Mouse (Mus musculus) MEL (cell line): ENCODE data around the gene Klf13. TPM values are rescaled to one million over a fixed set of nuclear protein-coding genes. Genes with fewer than 3 reads are reported as not detected.

ENCODE experiments used
- DNase-seq: peaks from one replicate; pipeline ENCODE4 v3.0.0; 2011; ENCODE audit warnings: low read depth, low spot score
- H3K27ac ChIP-seq: 2 replicates; pipeline ENCODE4 v1.5.1; 2012; ENCODE audit warnings: low read depth, mild to moderate bottlenecking, control low read depth, low read length, moderate library complexity; ENCODE audit not compliant: control insufficient read depth
- H3K27me3 ChIP-seq, 2 experiments: fragments of 150-350 bp in 1 of 2; sonication (generic) in 1 of 2; 2 replicates each; pipeline ENCODE4 v1.6.1; 2012; ENCODE audit warnings: low read length in 2 of 2, mild to moderate bottlenecking in 2 of 2, improper control_type of control experiment in 1 of 2, moderate library complexity in 1 of 2; ENCODE audit not compliant: insufficient read depth in 2 of 2, control insufficient read depth in 1 of 2
- H3K36me3 ChIP-seq, 2 experiments: 2 replicates each; pipeline ENCODE4 v1.6.1; 2012 to 2014; ENCODE audit warnings: low read length in 2 of 2, improper control_type of control experiment in 1 of 2, inconsistent platforms in 1 of 2, mild to moderate bottlenecking in 1 of 2; ENCODE audit not compliant: insufficient read depth in 2 of 2, control insufficient read depth in 1 of 2
- H3K4me1 ChIP-seq, 2 experiments: fragments of 150-350 bp in 1 of 2; sonication (generic) in 1 of 2; 2 replicates each; pipeline ENCODE4 v1.6.1; 2012; ENCODE audit warnings: low read length in 2 of 2, improper control_type of control experiment in 1 of 2, mild to moderate bottlenecking in 1 of 2; ENCODE audit not compliant: insufficient read depth in 2 of 2, control insufficient read depth in 1 of 2
- H3K4me3 ChIP-seq, 2 experiments: fragments of 150-350 bp in 1 of 2; sonication (generic) in 1 of 2; 2 replicates each; pipeline ENCODE4 v1.5.1; 2012; ENCODE audit warnings: low read depth in 2 of 2, low read length in 2 of 2, mild to moderate bottlenecking in 2 of 2, moderate library complexity in 2 of 2, control low read depth in 1 of 2, improper control_type of control experiment in 1 of 2; ENCODE audit not compliant: control insufficient read depth in 1 of 2, insufficient read depth in 1 of 2
- H3K79me2 ChIP-seq: 2 replicates; pipeline ENCODE4 v1.6.1; 2012; ENCODE audit warnings: mild to moderate bottlenecking, low read length, moderate library complexity; ENCODE audit not compliant: control insufficient read depth, poor library complexity, insufficient read depth
- H3K9ac ChIP-seq: 2 replicates; pipeline ENCODE4 v1.6.1; 2012; ENCODE audit warnings: low read depth, mild to moderate bottlenecking, control low read depth, low read length, moderate library complexity; ENCODE audit not compliant: control insufficient read depth, poor library complexity, severe bottlenecking
- H3K9me3 ChIP-seq: fragments of 150-350 bp; sonication (generic); replicated peaks from 2 replicates; pipeline ENCODE4 v1.6.1; 2012; ENCODE audit warnings: mild to moderate bottlenecking, low read length, improper control_type of control experiment, moderate library complexity; ENCODE audit not compliant: insufficient read depth
- BHLHE40 ChIP-seq: IDR thresholded peaks from 2 replicates; pipeline ENCODE4 v1.6.1; 2012; ENCODE audit warnings: low read depth, mild to moderate bottlenecking, inconsistent platforms, low read length, improper control_type of control experiment, borderline replicate concordance
- CHD1 ChIP-seq: IDR thresholded peaks from 2 replicates; pipeline ENCODE4 v1.6.1; 2012; ENCODE audit warnings: low read depth, mild to moderate bottlenecking, inconsistent platforms, low read length, improper control_type of control experiment
- CHD2 ChIP-seq: IDR thresholded peaks from 2 replicates; pipeline ENCODE4 v1.6.1; 2011; ENCODE audit warnings: low read length, improper control_type of control experiment
- CTCF ChIP-seq, 3 experiments: IDR thresholded peaks in 2 of 3; conservative IDR thresholded peaks in 1 of 3; 2 replicates each; pipeline ENCODE4 v1.5.1; 2011 to 2012; ENCODE audit warnings: low read length in 3 of 3, low read depth in 2 of 3, mild to moderate bottlenecking in 2 of 3, improper control_type of control experiment in 1 of 3, inconsistent platforms in 1 of 3, mixed read lengths in 1 of 3, moderate library complexity in 1 of 3; ENCODE audit not compliant: control insufficient read depth in 1 of 3, insufficient read depth in 1 of 3, poor library complexity in 1 of 3, severe bottlenecking in 1 of 3
- E2F4 ChIP-seq: IDR thresholded peaks from 2 replicates; pipeline ENCODE4 v1.6.1; 2011; ENCODE audit warnings: low read depth, low read length, improper control_type of control experiment, borderline replicate concordance
- EP300 ChIP-seq, 2 experiments: IDR thresholded peaks; 2 replicates each; pipeline ENCODE4 v1.6.1; 2011; ENCODE audit warnings: improper control_type of control experiment in 2 of 2, low read length in 2 of 2, low read depth in 1 of 2, mild to moderate bottlenecking in 1 of 2
- ETS1 ChIP-seq: IDR thresholded peaks from 2 replicates; pipeline ENCODE4 v1.6.1; 2012; ENCODE audit warnings: low read depth, mild to moderate bottlenecking, inconsistent platforms, low read length, improper control_type of control experiment, moderate library complexity
- GABPA ChIP-seq: IDR thresholded peaks from 2 replicates; pipeline ENCODE4 v1.6.1; 2012; ENCODE audit warnings: low read depth, mild to moderate bottlenecking, inconsistent platforms, low read length, improper control_type of control experiment, moderate library complexity
- HCFC1 ChIP-seq: IDR thresholded peaks from 2 replicates; pipeline ENCODE4 v1.6.1; 2012; ENCODE audit warnings: low read depth, mild to moderate bottlenecking, inconsistent platforms, low read length, improper control_type of control experiment, moderate library complexity
- JUND ChIP-seq: IDR thresholded peaks from 2 replicates; pipeline ENCODE4 v1.6.1; 2011; ENCODE audit warnings: low read depth, mild to moderate bottlenecking, improper control_type of control experiment, low read length
- MAFK ChIP-seq: IDR thresholded peaks from 2 replicates; pipeline ENCODE4 v1.6.1; 2011; ENCODE audit warnings: low read depth, mild to moderate bottlenecking, low read length, improper control_type of control experiment, borderline replicate concordance
- MAX ChIP-seq: IDR thresholded peaks from 2 replicates; pipeline ENCODE4 v1.6.1; 2011; ENCODE audit warnings: low read length, improper control_type of control experiment
- MAZ ChIP-seq: IDR thresholded peaks from 2 replicates; pipeline ENCODE4 v1.6.1; 2012; ENCODE audit warnings: low read depth, mild to moderate bottlenecking, inconsistent platforms, low read length, improper control_type of control experiment
- MEF2A ChIP-seq: IDR thresholded peaks from 2 replicates; pipeline ENCODE4 v1.6.1; 2014; ENCODE audit warnings: low read depth, mild to moderate bottlenecking, inconsistent platforms, low read length, improper control_type of control experiment; ENCODE audit not compliant: poor library complexity, insufficient replicate concordance, severe bottlenecking; ENCODE audit errors: extremely low read depth
- MXI1 ChIP-seq: IDR thresholded peaks from 2 replicates; pipeline ENCODE4 v1.6.1; 2011; ENCODE audit warnings: mild to moderate bottlenecking, low read depth, low read length, improper control_type of control experiment
- MYB ChIP-seq: IDR thresholded peaks from 2 replicates; pipeline ENCODE4 v1.6.1; 2011; ENCODE audit warnings: mild to moderate bottlenecking, low read depth, low read length, improper control_type of control experiment
- MYC ChIP-seq: IDR thresholded peaks from 2 replicates; pipeline ENCODE4 v1.6.1; 2011; ENCODE audit warnings: low read depth, mild to moderate bottlenecking, low read length, improper control_type of control experiment, moderate library complexity
- NRF1 ChIP-seq: IDR thresholded peaks from 2 replicates; pipeline ENCODE4 v1.6.1; 2014; ENCODE audit warnings: low read depth, mild to moderate bottlenecking, inconsistent platforms, low read length, improper control_type of control experiment, moderate library complexity; ENCODE audit not compliant: poor library complexity, insufficient read depth, severe bottlenecking
- POLR2A ChIP-seq, 2 experiments: IDR thresholded peaks; 2 replicates each; pipeline ENCODE4 v1.6.1; 2011 to 2012; ENCODE audit warnings: low read length in 2 of 2, mild to moderate bottlenecking in 2 of 2, control low read depth in 1 of 2, improper control_type of control experiment in 1 of 2, low read depth in 1 of 2, moderate library complexity in 1 of 2; ENCODE audit not compliant: control insufficient read depth in 1 of 2, insufficient read depth in 1 of 2, poor library complexity in 1 of 2
- POLR2AphosphoS2 ChIP-seq: IDR thresholded peaks from 2 replicates; pipeline ENCODE4 v1.6.1; 2011; ENCODE audit warnings: low read length, improper control_type of control experiment
- POLR2AphosphoS5 ChIP-seq: IDR thresholded peaks from 2 replicates; pipeline ENCODE4 v1.6.1; 2012; ENCODE audit warnings: low read depth, borderline replicate concordance, mild to moderate bottlenecking, inconsistent platforms, low read length, moderate library complexity, mixed read lengths
- RAD21 ChIP-seq: IDR thresholded peaks from 2 replicates; pipeline ENCODE4 v1.6.1; 2011; ENCODE audit warnings: mild to moderate bottlenecking, low read depth, low read length, improper control_type of control experiment
- RCOR1 ChIP-seq: IDR thresholded peaks from 2 replicates; pipeline ENCODE4 v1.6.1; 2012; ENCODE audit warnings: low read depth, mild to moderate bottlenecking, inconsistent platforms, low read length, improper control_type of control experiment
- SIN3A ChIP-seq: IDR thresholded peaks from 2 replicates; pipeline ENCODE4 v1.6.1; 2012; ENCODE audit warnings: low read length, improper control_type of control experiment, inconsistent platforms
- SMC3 ChIP-seq: IDR thresholded peaks from 2 replicates; pipeline ENCODE4 v1.6.1; 2011; ENCODE audit warnings: low read depth, low read length, improper control_type of control experiment
- TAL1 ChIP-seq: IDR thresholded peaks from 2 replicates; pipeline ENCODE4 v1.6.1; 2012; ENCODE audit warnings: mild to moderate bottlenecking, inconsistent platforms, low read length, moderate library complexity, mixed read lengths
- TBP ChIP-seq: IDR thresholded peaks from 2 replicates; pipeline ENCODE4 v1.8.0; 2011; ENCODE audit warnings: low read depth, low read length, improper control_type of control experiment
- UBTF ChIP-seq: IDR thresholded peaks from 2 replicates; pipeline ENCODE4 v1.6.1; 2012; ENCODE audit warnings: low read depth, mild to moderate bottlenecking, inconsistent platforms, low read length, improper control_type of control experiment, moderate library complexity, borderline replicate concordance; ENCODE audit not compliant: insufficient read depth
- USF1 ChIP-seq: IDR thresholded peaks from 2 replicates; pipeline ENCODE4 v1.6.1; 2014; ENCODE audit warnings: low read depth, mild to moderate bottlenecking, inconsistent platforms, low read length, improper control_type of control experiment, moderate library complexity
- USF2 ChIP-seq, 2 experiments: IDR thresholded peaks; 2 replicates each; pipeline ENCODE4 v1.6.1; 2011 to 2012; ENCODE audit warnings: improper control_type of control experiment in 2 of 2, low read length in 2 of 2, borderline replicate concordance in 1 of 2, inconsistent platforms in 1 of 2, low read depth in 1 of 2, mild to moderate bottlenecking in 1 of 2; ENCODE audit not compliant: insufficient read depth in 1 of 2
- ZC3H11A ChIP-seq: IDR thresholded peaks from 2 replicates; pipeline ENCODE4 v1.6.1; 2012; ENCODE audit warnings: low read depth, mild to moderate bottlenecking, inconsistent platforms, low read length, improper control_type of control experiment
- ZKSCAN1 ChIP-seq: IDR thresholded peaks from 2 replicates; pipeline ENCODE4 v1.6.1; 2012; ENCODE audit warnings: low read depth, mild to moderate bottlenecking, inconsistent platforms, low read length, improper control_type of control experiment, moderate library complexity
- ZMIZ1 ChIP-seq: IDR thresholded peaks from 2 replicates; pipeline ENCODE4 v1.6.1; 2012; ENCODE audit warnings: low read depth, mild to moderate bottlenecking, inconsistent platforms, low read length, improper control_type of control experiment, moderate library complexity
- ZNF384 ChIP-seq: IDR thresholded peaks from 2 replicates; pipeline ENCODE4 v1.6.1; 2012; ENCODE audit warnings: low read depth, mild to moderate bottlenecking, inconsistent platforms, low read length, improper control_type of control experiment
- polyA plus RNA-seq, 2 experiments: library from polyadenylated mRNA; stranded (reverse) in 1 of 2; unstranded in 1 of 2; fragments of >175 nt in 1 of 2; fragments of >200 nt in 1 of 2; gene quantifications; 2 replicates each; pipeline versions ENCODE4 v1.2.1 to v1.2.4; 2012; ENCODE audit warnings: low replicate concordance in 2 of 2, low read depth in 1 of 2; ENCODE audit not compliant: insufficient read length in 2 of 2, insufficient read depth in 1 of 2, missing spikeins in 1 of 2
- total RNA-seq: library from RNA; depleted of rRNA; stranded (reverse); fragments of 300-350 nt; gene quantifications from 2 replicates; pipeline ENCODE4 v1.2.3, GENCODE M21; 2012

Gene Klf13
- total and polyA plus RNA-seq, 3 experiments, result 21.6 to 118 (median 26.9) TPM

GRCm38 (mm10) chr7:63855283-63855682, 83.4 kb downstream of the Klf13 start:
- no peaks in the 10 kb centered on the region for H3K9me3 ChIP-seq
- TF ChIP-seq MEF2A (no peak), NRF1 (no peak), ZKSCAN1 (no peak), MAX (no peak), RCOR1 (no peak), GABPA (no peak), MYB (no peak), POLR2A (IDR thresholded peaks at IDR 0.05; ENCODE audit: control insufficient read depth in 1 of 2, insufficient read depth in 1 of 2, low read depth in 1 of 2, low read length in 2 of 2, poor library complexity in 1 of 2) (no peak), TBP (no peak), CTCF (IDR thresholded peaks at IDR 0.05 in 2 of 3, conservative IDR thresholded peaks at IDR 0.05 in 1 of 3; ENCODE audit: control insufficient read depth in 1 of 3, insufficient read depth in 1 of 3, low read depth in 2 of 3, low read length in 3 of 3, poor library complexity in 1 of 3, severe bottlenecking in 1 of 3) (peak; percentile 56 to 74 (median 71); a peak in 5 of 6 replicates), MXI1 (no peak), BHLHE40 (no peak), EP300 (IDR thresholded peaks at IDR 0.05; ENCODE audit: low read depth in 1 of 2, low read length in 2 of 2) (no peak), CHD1 (no peak), TAL1 (no peak), USF1 (no peak), E2F4 (no peak), ZC3H11A (peak; percentile 86), RAD21 (peak; percentile 74), POLR2AphosphoS2 (no peak), MAFK (no peak), ETS1 (no peak), SIN3A (no peak), UBTF (no peak), USF2 (IDR thresholded peaks at IDR 0.05; ENCODE audit: borderline replicate concordance in 1 of 2, insufficient read depth in 1 of 2, low read depth in 1 of 2, low read length in 2 of 2) (no peak), HCFC1 (no peak), MAZ (no peak), ZMIZ1 (no peak), MYC (no peak), SMC3 (peak; percentile 95), ZNF384 (peak; percentile 52), JUND (0 out of 2 replicates have a peak, but pooled peaks have one; percentile 35), CHD2 (no peak), POLR2AphosphoS5 (no peak)
- no peak overlapping the region for H3K4me3 ChIP-seq
- H3K36me3 ChIP-seq, result peaks cover 0 to 2% of the 10 kb centered on the region in 2 experiments; a peak in 1 of 4 replicates
- DNase-seq, result peak; percentile 62
- H3K27me3 ChIP-seq, result peaks cover 0 to 2% of the 10 kb centered on the region in 2 experiments; a peak in 3 of 4 replicates
- H3K27ac ChIP-seq, result no peak overlapping the region
- no peak overlapping the region for H3K9ac ChIP-seq
- no peaks in the 10 kb centered on the region; the same call in 1 of the 2 replicates for H3K79me2 ChIP-seq
- H3K4me1 ChIP-seq, result peaks cover 0 to 4% of the 10 kb centered on the region in 2 experiments; a peak in 1 of 4 replicates
